Mouse (Mus musculus): ENCODE results near the gene Csrp1.

The Csrp1 gene

DNA sequence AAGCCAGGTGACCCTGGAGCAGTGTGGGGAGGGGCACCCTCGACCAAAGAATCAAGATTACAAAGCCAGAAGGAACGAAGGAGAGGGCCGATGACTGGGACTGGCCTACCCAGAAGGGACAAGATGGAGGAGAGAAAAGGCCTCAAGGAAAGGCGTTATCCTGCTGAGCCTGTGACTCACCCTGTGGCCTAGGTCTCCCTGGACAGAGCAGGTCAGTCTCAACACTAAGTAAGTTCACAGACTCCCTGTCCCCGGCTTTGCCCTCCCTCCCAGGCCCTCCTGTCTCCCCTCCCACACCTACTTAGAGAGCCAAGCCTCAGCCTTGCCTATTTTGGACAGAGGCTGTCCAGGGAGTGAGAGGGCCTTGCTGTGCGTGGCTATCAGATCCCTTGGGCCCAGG is at the start of gene Csrp1:
Gene Csrp1, plus strand, starts transcription at position 79 of the 400 bp plus-strand sequence.
- no peak for DNase-seq (ENCODE audit: low read depth, low spot score)

DNA sequence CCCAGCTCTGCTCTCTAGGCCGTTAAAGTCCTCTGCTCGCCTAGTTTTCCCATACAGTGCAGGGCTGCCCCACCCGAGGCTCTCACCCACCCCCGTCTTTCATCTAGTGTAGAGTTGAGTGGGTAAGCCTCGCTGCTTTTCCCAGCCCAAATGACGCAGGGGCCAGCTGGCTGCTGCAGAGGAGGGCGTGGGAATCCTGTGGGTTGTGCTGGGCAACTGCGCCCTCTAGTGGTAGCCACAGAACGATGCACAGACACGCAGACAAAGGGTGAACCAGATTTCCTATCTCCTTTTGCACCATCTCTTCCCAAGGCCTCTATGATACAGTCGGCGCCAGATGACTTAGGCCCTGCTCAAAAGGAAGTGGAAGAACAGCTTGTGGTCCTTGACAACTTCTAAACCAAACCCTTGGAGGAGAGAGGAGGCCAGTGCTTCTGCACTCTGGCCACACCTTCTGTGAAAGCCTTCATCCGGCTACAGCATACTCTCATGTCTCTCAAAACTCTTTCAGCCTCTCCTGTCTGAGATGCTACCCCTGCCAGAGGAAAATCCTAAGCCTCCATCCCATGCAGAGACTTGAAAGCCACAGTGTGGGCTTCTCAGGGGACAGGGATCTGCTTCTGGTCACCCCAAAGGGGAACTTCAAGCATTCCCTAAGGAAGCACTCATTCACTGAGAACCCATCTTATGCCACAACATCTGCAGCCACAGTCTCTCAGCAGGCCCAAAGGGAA is 49.3 kb upstream of the Csrp1 start:
- DNase-seq (ENCODE audit: low read depth, low spot score): peak; percentile 88

DNA sequence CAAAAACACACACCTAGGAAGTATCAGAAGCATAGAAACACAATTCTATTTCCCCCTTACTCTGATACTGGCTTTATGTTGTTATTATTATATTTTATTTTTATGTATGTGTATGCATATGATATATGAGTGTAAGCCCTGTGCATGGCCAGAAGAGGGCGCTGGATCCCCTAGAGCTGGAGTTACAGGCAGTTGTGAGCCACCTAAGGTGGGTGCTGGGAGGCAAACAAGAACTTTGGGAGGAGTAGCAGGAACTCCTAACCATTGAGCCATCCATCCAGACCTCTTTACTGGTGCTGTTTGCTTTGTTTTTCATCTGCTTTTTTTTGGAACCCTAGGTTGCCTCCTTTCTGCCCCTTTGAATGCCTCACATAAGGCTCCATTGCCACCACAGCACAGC is 48.5 kb upstream of the Csrp1 start:
- no peak for DNase-seq (ENCODE audit: low read depth, low spot score)

DNA sequence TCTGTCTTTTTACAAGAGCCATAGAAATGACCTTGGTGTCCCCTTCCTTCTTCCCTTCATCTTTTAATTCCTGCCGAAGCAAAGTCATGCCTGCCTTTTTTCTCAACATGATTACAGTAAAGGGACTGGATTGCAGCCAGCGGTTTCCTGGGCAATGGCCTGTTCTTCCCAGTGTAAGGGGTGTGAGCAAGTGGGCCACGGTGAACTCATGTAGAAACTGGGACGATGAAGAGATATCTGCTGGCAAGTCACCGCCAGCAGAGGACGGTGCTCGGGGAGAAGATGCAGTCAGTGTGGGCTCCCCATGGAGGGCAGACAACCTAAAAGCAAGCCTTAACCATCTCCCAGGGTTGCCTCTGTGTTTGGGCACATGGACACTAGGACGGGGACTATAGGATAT is 47.9 kb upstream of the Csrp1 start:
- DNase-seq (ENCODE audit: low read depth, low spot score): no peak

DNA sequence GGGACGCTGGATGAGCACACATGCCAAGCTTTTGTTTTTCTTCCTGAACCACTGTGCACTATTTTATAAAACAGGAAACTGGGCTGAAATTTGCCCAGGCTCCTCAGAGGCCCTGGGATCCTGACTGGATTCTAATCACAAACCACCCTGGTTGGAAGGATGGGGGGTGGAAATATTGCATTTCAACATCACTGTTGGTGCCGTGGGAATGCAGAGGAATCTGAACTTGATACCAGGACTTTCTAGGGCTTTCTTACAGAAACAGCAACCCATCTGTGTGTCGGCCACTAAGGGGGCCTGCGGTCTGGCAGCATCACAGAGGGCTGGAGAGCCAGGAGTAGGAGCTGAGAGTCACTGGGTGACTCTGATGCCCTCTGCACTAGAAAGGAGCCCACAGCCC is 47.5 kb upstream of the Csrp1 start:
- DNase-seq (ENCODE audit: low read depth, low spot score): no peak

DNA sequence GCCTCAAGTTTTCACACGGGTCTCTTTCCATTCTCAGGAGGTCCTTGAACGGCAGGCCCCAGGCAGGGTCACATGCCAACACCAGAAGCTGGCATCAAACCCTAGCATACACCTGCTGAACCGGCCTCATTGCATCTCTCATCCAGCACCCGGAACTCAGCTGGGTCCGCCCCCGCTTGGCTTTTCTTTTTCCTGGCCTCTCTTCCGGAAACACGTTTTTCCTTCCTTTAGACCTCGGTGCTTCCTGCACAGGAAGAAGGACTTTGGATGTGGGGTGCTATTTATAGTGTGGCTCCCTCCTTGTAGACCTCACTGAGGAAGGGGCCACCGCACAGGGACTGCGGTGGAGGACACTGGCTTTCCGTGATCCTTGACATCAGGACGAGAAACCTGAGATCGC is 46.4 kb upstream of the Csrp1 start:
- no peak for DNase-seq (ENCODE audit: low read depth, low spot score)

DNA sequence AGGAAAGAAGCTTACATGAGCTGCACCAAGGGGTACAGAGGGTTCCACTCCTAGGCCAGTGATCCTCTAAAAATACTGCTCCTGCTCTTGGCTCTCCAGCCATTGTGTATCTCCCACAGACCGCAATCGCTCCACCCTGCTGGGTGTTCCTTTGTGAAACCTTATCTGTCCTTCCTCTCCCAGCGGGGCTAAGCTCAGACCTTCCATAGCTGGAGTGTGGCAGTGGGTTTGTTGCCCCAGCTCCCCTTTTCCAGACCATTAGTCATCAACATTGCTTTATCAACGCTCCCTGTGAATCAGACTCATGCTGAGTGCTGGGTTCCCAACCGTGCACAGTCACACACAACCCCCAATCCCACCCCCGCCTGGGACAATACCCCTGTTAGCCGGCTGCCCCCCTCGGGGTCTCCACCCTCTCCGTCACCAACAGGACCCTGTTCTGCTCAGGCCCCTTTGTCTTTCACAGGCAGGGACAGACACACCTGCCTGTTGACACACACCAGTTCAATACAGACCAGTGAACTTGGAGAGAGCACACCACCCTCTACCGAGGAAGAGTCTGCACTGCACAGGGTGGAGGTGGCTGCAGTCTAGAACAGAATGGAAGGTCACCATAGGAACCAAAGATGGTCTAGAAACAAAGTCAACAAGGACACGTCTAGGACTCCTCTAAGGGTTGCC is 44.3 kb upstream of the Csrp1 start:
- no peak for DNase-seq (ENCODE audit: low read depth, low spot score)

DNA sequence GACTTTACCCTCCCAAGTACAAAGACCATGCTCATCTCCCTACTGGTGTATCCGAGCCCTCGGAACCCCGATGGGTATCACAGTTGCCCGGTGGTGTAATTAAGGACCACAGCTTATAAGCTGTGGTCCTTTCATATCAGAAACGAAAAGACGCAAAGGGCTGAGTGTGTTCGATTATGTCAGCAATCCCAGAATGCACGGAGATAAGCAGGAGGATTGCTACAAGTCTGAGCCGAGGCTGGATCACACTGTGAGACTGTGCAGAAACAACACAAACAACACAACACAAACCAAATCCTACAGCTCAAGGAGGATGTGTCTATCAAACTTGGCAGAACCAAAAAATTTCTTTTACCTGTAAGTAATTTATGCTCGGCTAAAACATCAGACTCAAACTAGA is 43.6 kb upstream of the Csrp1 start:
- DNase-seq (ENCODE audit: low read depth, low spot score): no peak

DNA sequence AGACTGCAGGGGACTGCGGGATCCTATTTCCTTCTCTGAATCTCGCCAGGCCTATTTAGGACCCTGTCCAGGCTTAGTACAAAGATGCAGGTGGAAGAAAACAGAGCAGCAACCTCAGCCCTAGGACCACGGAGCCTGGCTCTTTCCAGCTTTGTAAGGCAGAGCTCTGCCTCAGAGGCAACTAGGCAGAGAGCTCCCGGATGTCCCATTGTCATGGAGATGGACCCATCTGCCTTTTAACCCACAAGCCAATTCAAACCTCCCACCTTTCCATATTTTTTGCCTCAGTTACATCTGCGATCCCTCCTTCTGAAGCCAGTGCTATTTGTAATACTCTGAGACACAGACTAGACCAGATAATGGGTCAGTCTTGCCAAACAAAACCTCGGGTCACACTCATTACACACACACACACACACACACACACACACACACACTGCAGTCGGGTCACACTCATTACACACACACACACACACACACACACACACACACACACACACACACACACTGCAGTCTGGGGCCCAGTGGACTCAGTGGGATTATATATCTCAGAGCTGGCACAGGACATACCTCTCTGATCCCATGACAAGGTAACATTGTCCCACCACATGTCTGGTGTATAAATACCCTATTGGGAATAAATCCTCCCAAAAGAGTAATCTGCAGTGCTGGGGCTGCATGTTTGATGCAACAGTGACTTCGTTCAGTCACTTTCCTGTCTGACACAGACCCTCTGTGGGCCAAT is 42.8 kb upstream of the Csrp1 start:
- no peak for DNase-seq (ENCODE audit: low read depth, low spot score)

DNA sequence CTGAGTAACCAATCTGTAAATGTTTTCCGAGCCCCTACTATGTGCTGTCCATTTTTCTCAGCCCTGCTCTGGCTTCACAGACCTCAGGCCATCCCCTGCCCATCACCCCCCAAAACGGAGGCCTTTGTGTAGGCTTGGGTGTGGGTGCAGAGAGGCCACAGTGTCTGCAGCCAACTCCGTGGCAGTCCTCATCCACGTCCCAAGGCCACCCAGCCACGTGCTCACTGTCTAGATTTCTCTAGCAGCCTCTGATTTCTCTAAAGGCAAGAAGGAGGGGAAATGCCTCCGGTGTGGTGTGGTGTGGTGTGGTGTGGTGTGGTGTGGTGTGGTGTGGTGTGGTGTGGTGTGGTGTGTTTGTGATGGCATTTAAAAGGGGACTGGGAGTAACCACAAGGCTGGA is 41.7 kb upstream of the Csrp1 start:
- no peak for DNase-seq (ENCODE audit: low read depth, low spot score)

DNA sequence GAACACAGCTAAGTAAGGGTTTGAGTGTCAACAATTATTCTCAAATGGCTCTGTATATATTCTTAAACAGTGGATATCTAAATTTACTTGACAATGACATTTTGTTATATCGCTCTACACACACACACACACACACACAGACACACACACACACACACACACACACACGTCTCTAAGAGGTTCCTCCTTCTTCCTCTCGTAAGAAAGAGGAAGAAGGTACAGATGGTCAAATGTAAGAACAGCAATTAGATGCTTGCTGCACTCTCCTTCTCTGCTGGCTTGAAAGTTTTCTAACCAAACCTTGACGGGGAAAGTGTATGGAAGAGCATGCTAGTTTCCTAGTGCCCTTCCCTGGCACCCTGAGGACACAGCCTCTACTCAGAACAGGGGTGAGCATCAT is 39.1 kb upstream of the Csrp1 start:
- DNase-seq (ENCODE audit: low read depth, low spot score): no peak

DNA sequence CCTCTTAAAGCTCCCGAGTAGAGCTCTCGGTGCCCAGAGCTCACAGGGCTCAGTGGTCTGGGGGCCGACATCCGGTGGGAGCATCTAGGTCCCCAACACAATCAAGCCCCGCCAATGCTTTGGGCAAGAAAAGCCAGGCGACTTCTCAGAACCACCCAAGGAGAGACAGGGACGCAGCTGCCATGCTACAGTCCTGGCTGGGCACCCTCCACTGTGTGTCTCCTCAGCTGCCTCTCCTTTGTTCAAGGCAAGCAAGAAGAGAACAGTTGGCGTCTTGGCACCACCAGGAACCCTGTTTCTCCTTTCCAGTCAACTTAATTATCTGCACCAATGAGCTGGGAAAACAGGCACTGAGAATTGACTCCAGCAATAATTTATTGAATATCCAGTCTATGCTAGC is 38.7 kb upstream of the Csrp1 start:
- no peak for DNase-seq (ENCODE audit: low read depth, low spot score)

DNA sequence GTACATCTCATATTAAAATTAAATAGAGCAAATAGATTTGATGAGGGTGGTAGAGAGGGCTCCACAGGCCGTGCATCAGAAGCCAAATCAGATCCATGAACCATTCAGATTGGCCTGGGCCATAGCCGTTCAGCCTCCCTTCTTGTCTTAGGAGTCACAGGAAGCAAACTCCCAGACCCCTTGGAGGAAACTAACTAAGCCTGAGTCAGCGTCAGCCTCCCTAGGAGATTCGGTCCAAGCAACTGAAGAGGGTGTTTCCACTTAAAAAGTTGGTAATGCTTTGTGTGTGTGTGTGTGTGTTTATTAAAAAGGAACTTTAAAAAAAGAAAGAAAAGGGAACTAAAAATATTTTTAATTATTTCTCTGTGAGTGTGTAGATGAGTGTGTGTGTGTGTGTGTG is 35.0 kb upstream of the Csrp1 start:
- no peak for DNase-seq (ENCODE audit: low read depth, low spot score)

DNA sequence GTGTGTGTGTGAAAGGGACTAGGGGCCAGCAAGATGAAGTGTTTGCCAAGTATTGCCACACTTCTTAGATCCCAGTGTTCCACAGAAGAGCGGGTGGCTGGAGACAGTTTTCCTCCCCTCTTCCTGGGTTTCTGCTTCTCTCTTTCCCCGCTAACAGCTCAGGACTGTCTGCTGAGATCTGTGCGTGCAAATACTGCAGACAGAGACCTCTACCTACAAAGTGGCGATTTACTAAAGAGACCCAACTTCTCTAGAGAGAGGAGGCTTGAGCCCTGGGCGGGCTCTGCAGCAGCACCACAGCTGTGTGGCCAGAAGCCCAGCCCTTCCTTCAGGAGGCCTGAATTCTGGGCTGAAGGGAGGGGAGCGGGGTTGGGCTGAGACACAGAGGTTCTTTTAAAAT is 34.5 kb upstream of the Csrp1 start:
- no peak for DNase-seq (ENCODE audit: low read depth, low spot score)

DNA sequence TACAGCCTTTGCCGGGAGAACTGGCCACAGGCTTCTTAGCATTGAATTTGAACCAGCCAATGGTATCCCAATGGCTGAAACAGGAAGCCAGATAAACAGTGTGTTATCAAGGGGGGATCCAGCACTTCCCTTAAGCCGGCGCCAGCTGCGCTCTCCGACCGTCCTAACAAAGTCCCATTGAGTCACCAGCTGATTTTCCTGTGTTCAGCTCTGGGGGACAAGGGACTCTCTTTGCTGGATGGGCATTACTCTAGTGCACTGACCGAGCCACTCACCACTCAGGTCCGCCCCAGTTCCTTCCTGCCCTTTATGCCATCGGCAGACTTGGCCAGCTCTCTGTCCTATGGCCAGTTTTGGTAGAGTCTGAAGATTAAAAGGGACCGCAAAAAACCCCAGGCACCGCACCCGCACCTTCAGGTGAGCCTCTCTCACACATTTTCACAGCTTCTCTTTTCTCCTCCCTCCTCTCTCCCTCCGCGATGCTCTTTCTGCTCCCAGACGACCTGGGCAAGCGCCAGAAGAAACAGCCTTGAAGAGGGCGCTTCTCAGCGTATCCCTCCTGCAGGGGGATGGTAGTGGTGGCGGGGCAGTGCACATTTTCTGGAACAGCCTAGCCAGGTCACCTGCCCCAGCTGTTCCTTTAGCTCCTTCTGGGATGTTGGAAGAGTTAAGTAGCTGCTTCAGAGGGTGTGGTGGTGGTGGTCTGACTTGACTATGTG is 32.9 kb upstream of the Csrp1 start:
- DNase-seq (ENCODE audit: low read depth, low spot score): peak; percentile 61

DNA sequence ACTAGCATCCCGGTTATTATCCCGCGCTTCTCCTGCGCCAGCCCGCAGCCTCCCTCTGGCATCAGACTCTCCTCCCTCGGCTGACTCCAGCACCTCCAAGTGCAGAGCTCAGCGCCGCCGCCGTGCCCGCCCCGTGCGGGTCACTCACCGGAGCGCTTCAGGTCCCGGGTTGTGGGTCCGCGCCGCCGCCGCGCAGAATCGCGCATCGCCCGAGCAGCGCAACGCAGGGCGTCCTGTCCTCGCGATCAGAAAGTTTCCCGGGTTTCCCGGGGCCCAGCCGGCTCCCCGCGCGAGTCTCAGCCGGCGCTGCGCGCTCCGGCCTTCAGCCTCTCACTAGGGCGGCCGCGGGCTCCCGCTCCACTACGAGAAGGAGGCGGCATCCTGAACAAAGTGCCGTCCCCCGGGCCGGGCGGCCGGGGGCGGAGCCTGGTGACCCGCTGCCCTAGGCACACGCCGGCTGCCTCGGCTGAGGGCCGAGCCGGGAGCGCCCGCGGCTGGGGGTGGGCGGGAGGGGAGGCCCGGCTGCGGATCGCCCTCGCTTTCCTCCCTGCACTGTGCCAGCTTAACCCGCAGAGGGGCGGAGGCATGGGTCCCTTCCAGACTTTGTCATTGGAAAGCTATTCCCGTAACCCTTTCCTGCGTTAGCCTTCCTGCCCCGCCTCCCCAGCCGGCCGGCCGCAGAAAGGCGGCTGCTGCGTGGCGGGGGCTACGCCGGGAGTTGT is 31.9 kb upstream of the Csrp1 start:
- DNase-seq (ENCODE audit: low read depth, low spot score): peak; percentile 87

DNA sequence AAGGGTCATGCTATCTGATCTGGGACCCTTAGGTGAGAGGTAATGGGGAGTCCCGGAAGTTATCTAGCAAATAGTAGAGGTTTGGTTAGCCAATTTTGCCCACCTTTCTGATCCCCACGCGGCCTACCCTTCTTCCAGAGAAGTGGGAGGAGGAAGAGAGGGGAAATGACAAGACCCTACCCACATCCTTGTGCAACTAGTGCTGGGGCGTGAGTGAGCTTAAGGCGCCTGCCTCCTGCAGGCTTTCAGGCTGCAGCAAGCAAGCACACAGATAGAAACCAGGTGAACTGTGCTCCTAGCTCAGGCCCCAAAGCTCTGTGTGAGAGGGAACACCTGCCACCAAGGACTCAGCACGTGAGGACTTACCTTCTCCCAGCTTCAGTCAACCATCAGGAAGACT is 31.2 kb upstream of the Csrp1 start:
- no peak for DNase-seq (ENCODE audit: low read depth, low spot score)

DNA sequence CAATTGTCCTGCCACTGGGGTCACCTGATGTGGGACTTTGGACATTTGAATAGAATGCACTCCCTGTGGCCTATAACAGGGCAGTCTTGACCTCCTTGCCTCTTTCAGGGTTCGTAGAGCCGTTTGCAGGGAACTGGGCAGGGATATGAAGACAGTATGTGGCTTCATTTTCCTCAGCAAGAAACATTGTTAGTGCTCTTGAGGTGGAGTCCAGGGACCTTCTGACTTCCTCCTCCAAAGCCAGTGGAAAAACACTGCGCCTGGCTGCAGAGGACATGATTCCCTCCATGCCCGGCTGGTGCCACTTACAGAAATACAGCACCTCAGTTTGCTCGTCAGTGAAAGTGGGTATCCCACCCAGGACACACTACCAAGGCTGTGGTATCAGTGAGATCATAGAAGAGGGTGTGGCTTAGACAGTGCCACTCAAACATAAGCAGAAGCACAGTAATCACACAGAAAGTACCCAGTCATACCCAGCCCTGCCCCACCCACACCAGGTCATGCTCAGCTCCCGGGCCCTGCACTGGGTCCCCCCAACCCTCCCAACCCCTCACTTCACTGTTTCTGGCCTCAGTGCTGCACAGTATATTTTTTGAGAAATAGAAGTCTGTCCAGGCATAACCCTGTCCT is 29.0 kb upstream of the Csrp1 start:
- no peak for DNase-seq (ENCODE audit: low read depth, low spot score)

DNA sequence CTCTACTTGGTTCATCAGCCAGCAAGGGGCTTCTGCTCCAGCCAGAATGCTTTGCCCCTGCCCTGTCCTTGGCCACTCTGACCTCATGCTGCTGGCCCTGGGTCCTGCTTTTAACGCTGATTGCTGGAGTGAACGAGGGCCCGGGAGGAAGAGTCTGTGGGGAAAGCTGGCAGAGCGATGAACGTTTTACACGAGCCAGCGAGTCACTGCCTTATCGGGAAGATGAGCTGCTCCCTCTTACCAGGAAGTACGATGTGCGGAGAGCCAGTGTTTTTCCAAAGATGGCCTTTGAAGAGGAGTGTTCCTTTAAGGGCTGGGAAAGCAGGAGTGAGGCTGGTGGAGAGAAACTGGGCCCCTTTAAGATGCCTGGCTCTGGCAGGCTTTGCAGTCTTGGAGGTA is 28.4 kb upstream of the Csrp1 start:
- DNase-seq (ENCODE audit: low read depth, low spot score): no peak

DNA sequence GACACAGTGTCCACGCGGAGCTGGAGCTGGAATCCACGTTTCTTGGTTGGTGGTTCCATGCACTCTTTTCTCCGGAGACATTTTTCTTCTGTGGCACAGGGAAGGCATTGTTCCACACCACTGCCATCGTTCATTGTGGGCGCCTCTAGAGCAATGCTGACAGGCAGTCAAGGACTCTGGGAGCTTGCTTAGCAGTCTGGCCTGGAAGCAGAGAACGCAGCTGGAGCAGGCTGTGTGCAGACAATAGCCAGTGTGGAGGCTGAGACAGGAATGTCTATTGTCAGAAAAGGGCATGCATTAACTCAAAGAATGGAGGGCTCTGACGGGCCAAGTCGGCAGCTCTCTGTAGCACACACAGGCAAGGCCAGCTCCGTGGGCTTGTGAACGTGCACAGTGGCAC is 25.7 kb upstream of the Csrp1 start:
- no peak for DNase-seq (ENCODE audit: low read depth, low spot score)

DNA sequence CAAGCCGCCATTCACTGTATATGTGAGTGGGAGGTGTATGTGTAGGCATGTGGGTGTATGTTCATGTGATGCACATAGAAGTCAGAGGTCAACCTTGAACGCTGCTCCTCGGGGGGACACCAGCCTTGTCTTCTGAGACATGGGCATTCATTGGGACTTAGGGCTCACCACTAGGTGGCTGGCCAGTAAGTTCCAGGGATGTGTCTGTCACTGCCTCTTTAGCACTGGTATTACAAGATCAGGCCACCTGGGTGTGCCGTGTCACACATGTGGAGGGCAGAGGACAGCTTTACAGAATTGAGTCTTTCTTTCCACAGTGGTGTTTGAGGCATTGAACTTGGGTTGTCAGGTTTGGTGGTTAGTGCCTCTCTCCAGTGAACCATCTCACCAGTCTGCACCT is 22.4 kb upstream of the Csrp1 start:
- DNase-seq (ENCODE audit: low read depth, low spot score): no peak
